Mouse (Mus musculus) right cerebral cortex, postnatal 10 days (tissue): ENCODE measurements around the gene Tubb1.
A peak's percentile ranks its signal among the peaks of the same experiment; 100 is the strongest.

Experiments used
- DNase-seq, 2 experiments: peaks; one replicate each; pipeline ENCODE4 v3.0.0; 2021; ENCODE audit warnings: low spot score in 2 of 2

Gene Tubb1

DNA sequence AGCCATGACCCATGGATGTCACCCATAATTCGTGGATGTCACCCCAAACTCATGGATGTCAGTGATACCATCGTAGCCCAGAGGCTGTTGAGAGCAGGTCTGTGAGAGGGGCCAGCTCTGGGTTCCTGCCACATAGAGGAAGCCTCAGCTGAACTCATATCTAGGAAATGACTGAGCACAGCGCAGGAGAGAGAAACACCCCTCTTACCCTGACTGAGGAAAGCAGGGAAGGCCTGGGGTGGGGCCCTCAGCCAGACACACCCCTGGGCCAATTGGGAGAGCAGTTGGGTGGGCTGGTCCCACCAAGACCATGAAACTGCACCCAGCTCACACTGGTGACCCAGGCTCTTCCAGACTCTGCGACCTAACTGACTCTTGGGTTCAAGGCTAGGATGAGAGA, at the start of gene Tubb1:
Gene Tubb1, plus strand, starts transcription at position 343 of the 400 bp plus-strand sequence.
- no peak for DNase-seq

DNA sequence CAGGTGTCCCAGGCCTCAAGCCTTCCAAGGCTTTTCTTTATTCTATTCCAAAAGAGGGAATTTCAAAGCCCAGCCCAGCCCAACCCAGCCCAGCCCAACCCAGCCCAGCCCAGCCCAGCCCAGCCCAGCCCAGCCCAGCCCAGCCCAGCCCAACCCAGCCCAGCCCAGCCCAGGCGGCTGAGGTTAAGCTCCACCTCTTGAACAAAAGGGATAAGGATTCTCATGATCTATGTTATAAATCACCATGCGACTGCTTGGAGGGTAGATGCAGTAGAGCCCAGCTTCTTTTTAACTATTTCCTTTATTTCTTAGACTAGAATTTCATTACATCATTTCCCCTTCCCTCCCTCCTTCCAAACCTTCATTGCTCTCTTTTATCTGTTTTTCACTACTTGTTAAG, 40.3 kb upstream of the Tubb1 start:
- no peak for DNase-seq

DNA sequence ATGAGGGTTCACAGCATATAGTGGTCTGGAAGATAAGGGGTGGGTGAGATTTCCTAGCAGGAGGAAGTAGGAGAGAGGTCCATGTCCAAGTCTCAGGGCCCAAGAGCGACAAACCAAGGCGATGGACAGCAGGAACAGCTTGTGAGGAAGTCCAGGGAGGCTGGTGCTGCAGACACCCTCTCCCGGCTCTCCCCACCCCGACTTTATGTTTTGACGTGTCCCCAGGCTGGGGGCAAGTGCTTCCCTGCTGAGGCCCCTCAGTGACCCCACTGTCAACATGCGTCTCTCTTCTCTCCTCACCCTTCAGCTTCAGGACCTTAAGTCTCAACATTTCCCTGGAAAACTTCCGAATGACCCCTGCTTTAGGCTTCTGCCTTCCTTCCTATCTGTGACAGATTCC, 37.4 kb upstream of the Tubb1 start:
- DNase-seq, result no peak

DNA sequence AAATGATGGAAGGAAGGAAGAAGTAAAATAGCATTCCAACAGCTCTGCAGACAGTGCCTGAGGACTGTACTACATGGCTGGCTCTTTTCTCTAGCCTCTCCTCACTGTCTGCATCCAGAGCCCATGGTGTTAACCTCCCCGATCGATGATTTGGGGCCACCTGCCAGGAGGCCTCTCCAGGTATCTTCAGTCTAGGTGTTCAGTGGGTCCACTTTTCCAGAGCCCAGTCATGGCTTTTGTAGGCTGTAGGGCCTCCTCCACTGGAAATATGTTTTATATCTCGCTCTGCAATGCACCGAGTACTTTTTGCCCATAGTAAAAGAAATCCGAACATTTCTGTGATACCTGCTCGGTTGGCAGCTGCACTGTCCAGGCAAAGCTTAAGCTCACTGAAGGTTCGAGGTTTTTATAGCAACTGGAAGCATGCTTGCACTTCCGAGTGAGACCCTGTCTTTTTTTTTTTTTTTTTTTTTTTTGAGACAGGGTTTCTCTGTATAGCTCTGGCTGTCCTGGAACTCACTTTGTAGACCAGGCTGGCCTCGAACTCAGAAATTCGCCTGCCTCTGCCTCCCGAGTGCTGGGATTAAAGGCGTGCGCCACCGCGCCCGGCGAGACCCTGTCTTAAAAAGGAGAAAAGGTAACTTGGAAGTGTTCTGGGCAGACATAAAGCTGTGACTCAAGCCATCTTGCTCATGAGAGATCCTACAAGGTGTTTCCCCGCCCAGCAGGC, 35.3 kb upstream of the Tubb1 start:
- DNase-seq, result no peak

DNA sequence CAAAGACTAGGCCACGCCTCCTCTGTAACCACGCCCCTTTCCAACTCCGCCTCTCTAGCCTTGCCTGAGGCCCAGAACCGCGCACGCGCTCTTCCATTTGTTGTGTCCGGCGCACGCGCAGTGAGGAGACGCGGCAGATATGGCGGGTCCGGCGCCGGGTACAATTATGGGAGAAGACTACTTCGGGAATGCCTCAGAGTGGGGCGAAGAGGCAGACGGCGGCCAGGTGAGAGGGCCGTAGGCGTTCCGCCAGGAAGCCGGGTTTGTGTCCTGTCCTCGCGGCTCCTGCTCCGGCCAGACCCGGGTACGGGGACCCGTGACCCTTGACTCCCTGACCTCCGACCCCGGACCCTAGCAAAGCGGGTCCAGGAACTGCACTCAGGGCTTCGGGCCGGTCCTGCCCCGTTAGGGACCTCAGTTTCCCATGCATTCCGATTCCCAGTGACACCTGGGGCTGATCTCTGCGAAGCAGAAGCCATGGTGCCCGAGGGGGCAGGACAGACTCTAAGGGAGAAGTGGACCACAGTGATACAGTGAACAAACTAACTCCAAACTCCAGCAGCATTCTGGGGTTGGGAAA, 34.7 kb upstream of the Tubb1 start, which contains the start of gene Nelfcd:
Gene Nelfcd, plus strand, starts transcription at position 74 of the 580 bp plus-strand sequence.
- peak; percentile 95 to 97 for DNase-seq

DNA sequence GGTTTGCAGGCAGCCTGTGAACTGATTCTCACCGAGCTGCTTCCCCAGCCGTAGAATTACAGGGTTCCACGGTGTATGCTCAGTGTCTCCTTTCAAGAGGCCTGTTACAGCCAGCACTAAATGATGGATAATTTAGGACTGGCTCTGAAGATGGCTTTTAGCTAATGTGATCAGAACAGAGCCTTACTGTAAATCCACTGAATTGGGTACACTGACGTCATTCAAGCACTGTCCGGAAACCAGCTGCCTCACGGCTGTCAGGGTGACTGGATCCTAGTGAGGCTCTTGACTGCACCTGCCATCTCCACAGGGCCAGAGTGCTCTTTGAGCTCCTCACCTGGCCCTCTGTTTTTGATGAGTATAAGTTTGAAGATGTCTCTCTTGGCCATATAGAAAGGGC, 29.4 kb upstream of the Tubb1 start:
- DNase-seq, result no peak

DNA sequence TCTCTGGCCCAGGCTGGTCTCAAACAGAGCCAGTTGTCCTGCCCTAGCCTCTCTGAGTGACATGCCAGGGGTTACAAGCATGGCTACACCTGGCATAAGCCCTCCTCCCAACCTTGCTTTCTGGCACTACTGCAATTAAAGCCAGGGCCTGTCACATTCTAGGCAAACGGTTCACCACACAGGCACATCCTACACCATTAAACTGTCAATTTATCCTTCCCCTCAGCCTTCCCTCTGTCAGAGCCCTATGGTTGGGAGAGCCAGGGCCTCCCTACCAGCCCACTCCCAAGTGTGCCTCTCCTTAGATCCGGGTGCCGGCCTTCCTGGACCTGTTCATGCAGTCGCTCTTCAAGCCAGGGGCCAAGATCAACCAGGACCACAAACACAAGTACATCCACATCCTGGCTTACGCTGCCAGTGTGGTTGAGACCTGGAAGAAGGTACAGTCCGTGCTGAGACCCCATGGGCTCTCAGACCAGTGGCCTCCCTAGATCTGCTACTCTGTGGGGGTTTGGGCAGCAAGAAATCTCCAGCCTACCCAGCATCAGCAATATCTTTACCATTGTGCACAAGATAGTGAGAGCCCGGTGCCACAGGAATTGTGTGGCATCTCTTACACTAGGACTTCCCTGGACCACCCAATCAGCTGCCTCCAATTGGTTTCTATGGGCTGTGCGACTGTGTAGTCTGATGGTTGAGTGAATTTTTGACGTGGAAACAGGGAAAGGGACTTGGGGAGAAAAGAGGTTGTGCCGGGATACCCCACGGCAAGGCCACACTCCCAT, 26.0 kb upstream of the Tubb1 start:
- DNase-seq, result no peak

DNA sequence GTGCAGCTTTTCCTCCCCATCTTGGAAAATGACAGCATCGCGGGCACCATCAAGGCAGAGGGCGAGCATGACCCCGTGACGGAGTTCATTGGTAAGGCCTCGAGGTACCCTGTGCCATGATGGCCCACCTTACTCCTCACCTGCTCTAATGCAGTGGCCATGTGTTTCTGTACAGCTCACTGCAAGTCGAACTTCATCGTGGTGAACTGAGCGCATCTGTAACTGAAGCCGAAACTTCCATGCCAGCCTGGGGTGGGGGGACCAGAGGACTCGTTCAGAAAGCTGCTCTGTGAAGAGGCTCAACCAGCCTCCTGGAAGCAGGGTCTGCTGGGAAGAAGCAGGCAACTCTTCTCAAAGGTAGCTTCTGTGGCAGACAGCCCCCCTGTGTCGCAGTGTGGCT, 23.6 kb upstream of the Tubb1 start:
- peak in 1 of 2 experiments; percentile 16 for DNase-seq

DNA sequence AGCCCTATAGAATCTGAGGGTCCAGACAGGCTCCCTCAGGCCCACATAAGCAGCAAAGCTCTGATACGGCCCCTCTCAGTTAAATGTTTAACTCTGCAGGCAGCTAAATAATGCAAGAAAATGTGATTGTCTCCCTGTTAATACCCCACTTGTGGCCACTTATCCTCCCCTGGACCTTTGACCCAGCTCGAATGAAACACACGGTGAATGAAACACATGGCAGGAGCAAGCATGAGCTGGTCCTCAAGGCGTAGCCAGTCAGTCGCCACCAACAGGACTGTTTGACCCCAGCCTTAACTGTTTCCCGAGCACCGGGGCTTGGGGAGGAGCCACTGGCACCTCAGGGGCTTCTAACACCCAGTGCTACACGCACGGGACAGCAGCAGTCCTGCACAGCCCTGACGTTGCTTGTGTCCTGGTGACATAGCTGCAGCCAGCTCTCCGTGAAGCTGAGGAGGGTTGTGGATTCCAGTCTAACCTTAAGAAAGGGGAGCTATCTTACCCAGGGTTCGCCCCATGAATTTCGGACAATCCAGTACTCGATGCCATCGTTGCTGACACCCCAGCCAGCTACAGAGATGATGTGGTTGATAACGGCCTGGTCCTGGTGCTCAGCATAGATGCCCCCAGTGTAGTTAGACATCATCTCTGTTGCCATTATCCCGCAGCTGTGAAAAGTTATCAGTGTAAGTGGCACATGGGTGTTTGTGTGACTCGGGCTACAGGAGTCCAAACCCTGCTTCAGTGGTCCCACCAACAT, 22.2 kb upstream of the Tubb1 start:
- DNase-seq, result peak in 1 of 2 experiments; percentile 14

DNA sequence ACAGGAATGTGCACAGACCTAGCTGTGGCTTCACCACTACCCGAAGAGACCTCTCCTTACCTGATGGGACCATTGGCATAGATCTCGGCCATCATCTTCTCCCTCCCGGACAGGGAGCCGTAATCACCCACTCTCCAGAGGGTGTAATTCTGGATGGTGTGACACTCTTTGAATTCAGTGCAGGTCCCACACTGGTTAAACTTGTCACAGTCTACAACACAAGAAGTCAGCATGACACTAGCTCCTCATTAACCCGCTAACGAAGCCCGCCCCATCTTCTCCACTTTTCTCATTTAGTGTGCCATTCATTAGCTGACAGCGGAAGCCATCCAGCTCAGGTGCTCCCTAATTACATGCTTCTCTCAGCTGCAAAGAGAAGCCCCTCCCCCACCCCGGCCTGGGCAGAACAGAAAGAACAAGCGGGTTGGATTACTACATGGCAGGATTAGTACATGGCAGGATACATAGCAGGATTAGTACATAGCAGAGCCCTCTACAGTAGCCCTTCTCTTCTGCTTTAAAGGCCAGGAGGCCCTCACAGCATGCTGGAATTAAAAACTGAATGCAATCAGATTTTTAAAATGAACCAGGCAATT, 21.4 kb upstream of the Tubb1 start:
- peak in 1 of 2 experiments; percentile 29 for DNase-seq

DNA sequence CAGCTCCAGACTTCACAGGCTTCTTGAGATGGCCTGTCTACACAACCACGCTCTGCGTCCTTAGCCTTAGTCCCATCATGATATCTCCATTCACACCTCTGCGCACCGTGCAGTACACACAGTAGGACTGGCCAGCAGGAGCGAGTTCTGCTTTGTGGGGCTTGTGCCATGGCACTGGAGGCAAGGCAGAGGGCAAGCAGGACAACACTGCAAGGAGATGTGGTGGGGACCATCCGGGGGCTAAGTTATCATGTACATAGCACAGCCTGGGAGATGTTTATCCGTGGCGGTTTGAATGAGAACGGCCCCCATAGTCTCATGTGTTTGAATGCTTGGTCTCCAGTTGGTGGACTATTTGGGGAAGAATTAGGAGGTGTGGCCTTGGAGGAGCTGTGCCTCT, 15.6 kb upstream of the Tubb1 start:
- no peak for DNase-seq

DNA sequence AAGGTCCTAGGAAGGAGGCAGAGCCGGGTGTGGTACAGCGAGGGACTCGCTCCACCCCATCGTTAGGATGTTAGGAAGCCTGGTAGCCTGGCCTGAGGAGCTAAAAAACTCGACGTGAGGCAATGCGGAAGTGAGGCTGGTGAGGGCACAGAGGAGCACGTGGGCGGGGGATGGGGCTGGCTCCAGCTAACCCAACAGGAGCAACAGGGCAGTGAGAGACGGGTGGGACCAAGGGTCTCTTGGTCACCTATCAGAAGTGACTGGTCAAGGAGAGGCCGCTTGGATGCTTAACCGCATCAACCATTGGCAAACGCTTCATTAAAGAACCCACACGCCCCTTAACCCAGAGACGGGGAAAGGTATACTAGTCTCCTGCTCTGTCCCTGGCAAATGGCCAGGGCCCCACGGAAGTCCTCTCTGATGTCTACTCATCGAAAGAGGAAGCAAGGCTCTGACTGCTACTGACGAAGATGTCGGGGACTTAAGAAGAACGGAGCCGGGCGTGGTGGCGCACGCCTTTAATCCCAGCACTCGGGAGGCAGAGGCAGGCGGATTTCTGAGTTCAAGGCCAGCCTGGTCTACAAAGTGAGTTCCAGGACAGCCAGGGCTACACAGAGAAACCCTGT, 14.3 kb upstream of the Tubb1 start:
- DNase-seq, result peak; percentile 38 to 49

DNA sequence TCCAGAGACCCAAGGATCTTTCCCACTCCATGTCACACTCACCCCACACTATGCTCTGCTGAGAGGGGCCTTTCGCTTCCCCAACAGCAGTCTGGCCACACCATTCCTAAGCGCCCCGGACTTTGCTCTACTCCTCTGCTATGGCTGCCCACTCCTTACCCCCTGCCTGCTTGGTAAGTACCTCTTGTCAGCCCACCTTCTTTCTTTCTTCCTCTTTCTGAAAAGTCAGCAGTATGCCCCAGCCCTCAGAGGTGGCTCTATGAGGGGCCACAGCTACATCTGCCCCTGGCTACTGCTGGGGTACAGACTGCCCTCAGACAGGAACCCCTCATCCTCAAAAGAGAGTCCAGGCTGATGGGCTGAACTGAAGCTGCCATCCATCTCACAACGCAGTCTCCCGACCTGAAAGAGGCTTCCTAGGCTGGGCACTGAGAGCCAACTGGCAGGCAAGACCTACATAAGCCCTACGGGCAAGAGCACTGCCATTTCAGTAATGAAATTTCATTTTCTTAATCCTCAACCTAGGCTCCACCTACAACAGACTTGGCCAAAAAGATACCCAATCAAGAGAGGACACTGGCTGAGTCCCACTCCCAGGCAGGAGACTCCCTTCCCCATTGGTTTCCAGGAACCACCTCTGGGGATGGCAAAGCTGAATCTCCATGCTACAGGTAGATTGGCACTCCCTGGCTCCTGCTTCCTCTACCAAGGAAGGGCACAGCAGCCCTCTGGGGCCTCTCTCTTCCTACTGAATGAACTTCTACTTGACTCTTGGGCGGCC, 13.4 kb upstream of the Tubb1 start:
- DNase-seq, result no peak

DNA sequence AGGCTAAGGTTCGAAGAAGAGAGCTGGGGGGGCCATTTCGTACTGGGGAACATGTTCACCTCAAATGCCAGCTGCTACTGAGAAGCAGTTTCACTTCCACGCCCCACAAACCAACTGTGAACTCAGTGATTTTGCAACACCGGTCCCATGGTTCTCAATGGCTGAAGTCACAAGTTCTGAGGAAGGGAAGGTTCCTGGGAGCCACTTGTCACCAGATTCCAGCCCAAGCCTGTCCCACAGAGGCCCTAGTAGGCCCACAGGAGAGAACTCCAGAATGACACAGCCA, 12.9 kb upstream of the Tubb1 start:
- peak in 1 of 2 experiments; percentile 39 for DNase-seq

DNA sequence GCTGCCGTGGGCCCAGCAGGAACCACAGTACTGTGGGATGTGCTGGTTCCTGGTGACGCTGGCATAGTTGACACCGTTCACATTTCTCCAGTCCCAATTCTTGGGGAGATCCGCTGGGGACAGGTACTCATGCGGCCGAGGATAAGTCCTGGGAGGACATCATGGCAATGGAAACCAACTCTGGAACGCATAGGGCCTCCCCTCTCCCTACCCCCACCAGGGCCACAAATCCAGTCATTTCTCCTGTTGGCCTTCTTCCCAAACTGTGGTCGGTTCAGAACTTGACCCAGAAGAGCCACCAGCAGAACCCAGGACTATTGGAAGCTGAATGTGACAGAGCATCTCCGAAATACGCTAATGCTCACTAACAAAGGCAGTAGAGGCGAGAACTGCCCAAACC, 12.3 kb upstream of the Tubb1 start:
- no peak for DNase-seq

DNA sequence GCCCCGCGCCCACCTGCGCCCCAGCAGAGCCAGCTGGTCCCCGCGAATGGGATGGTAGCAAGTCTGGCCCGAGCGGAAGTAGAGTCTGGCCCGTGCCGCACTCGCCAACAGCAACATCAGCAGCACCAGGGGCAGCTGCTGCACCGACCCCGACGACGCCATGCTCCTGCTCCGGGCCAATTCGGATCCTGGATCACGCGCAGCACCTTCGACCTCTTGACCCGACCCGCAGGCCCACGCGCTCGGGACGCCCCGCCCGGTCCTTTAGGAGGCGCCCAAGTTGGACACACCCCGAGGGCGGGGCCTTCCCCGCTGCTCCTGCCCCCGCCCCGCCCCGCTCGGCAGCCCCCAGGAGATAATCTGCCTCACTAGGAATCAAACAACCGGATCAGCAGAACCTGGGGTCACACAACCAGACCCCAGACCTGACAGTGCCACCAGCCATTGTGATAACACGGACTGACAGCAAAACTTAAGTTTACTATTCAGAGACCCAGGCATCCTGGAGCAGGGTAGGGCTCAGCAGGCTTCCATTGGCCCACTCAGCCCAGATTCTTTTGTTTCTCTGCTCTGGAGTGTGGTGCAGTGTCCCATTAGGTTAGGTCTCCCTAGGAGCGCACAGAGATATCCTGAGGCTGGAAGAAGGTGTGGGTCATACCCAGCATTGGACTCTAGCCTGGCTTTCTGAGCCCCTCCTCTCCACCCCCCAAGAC, 11.6 kb upstream of the Tubb1 start, which contains the start of gene Ctsz:
Gene Ctsz, minus strand, starts transcription at position 303 of the 713 bp plus-strand sequence.
- peak; percentile 54 to 69 for DNase-seq

DNA sequence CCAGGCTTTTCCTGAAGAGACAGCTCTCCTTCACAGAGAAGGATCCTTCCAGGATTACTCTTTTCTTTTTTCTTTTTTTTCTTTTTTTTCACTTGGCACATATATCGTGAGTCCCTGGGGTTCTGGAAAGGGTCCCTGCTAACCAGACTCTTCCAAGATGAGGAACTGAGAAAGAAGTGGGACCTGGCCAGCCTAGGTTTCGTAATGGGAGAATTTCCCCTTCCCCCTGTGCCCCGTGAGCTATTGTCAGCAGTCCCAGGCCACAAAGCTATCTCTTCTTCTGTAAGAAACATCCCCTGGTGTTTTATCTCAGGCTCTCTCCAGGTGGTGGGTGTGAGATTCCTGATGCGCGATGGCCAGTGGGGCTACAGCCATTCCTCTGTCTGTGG, 11.1 kb upstream of the Tubb1 start:
- no peak for DNase-seq

DNA sequence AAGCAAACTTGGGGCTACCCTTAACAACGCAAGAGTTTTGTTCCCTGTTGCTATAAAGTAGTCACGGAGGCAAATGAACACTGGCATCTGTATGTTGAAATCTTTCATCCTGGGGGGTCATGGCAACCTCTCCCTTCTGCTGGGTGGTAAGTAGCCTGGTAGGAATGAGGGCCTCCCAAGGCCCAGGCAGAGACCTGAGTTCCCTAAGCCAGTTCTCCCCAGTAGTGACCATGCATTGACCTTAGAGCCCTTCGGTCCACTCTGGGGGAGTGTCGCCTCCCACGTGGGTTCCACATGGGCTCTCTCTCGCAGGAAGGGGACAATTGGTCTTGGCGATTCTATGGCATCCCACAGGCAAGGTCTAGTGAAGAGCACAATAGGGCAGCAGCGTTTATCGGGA, 10.5 kb upstream of the Tubb1 start:
- no peak for DNase-seq

DNA sequence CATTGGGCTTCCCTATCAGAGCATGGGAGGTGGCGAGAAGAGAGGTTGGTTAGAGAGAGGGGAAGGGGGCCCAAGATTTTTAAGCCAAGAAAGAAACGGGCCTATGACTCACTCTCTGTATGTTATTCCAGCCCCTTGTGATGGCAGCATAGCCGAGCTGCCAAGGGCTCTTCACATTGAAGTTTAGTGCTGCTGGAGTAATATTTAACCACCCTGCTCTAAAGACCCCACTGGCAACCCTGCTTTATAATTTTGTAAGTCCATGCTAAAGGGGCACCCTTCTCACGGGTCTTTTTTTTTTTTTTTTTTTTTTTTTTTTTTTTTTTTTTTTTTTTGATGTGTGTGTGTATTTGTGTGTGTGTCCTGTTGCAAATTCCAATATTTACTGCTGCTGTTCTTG, 8.6 kb upstream of the Tubb1 start:
- no peak for DNase-seq

DNA sequence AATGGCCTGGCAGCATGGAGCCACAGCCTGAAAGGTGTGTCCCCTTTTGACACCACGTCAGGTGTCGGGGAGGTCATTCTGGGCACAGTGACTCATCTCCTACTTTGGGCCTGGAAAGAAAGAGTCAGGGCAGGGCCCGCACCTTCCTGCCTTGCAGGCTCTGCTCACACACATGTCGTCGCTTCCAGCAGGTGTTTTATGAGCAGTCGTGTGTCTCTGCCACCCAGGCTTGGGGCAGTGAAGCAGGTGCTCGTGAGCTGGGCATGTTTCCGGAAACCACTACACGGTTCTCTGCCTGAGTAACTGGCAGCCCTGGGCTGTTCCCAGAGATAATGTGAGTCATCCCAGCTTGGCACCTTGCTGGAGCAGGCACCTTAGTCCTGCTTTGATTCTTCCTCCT, 8.0 kb upstream of the Tubb1 start:
- DNase-seq, result no peak
